Mouse (Mus musculus): ENCODE measurements around the gene Tekt1. TPM values are rescaled to one million over a fixed set of nuclear protein-coding genes. Genes with fewer than 3 reads are reported as not detected.

Gene Tekt1
- total and polyA plus RNA-seq, 3 experiments: not detected

DNA sequence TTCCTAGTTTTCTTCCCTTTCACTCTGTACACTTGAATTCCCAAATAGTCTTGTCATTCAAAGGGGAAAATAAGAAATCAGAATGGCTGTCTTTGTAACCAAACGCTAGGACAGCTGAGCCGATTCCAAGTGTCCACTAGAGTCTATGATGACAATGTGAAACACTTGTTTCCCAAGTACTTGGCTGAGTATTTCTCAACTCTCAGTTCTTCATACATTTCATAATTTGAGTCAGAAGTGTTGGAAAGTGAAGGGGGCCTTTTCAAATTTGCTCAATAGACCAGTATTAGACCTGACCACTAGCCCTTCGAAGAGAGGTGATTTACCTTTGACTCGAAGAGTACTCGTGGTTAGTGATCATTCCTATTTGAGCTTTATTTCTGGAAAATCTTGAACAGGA lies 2.3 kb upstream of the Tekt1 start:
- no peak for TF ChIP-seq CTCF (IDR thresholded peaks at IDR 0.05; ENCODE audit: low read depth, low read length)
- TF ChIP-seq GATA1 (IDR thresholded peaks at IDR 0.05; ENCODE audit: borderline replicate concordance, low read length): no peak
- TF ChIP-seq TAL1 (conservative IDR thresholded peaks at IDR 0.05; ENCODE audit: low read depth, low read length): no peak
- no peak for TF ChIP-seq GATA2 (IDR thresholded peaks at IDR 0.05; ENCODE audit: borderline replicate concordance, low read depth, low read length)
- no peak for TF ChIP-seq POLR2AphosphoS5 (IDR thresholded peaks at IDR 0.05; ENCODE audit: insufficient replicate concordance, low read depth, low read length)
- no peaks in the 10 kb centered on the region for H3K9me3 ChIP-seq (replicated peaks)
- ATAC-seq (ENCODE audit: extremely low read depth, insufficient number of reproducible peaks, low FRiP score, poor library complexity, severe bottlenecking) (no peak), DNase-seq (ENCODE audit: low spot score) (no peak)
- H3K4me1 ChIP-seq (ENCODE audit: insufficient read depth, low read depth, low read length): no peaks in the 10 kb centered on the region
- no peak overlapping the region for H3K4me3 ChIP-seq (ENCODE audit: low read depth, low read length)
- no peaks in the 10 kb centered on the region for H3K36me3 ChIP-seq (replicated peaks)
- H3K27me3 ChIP-seq (ENCODE audit: insufficient read depth, low read length): peaks cover 10% of the 10 kb centered on the region

DNA sequence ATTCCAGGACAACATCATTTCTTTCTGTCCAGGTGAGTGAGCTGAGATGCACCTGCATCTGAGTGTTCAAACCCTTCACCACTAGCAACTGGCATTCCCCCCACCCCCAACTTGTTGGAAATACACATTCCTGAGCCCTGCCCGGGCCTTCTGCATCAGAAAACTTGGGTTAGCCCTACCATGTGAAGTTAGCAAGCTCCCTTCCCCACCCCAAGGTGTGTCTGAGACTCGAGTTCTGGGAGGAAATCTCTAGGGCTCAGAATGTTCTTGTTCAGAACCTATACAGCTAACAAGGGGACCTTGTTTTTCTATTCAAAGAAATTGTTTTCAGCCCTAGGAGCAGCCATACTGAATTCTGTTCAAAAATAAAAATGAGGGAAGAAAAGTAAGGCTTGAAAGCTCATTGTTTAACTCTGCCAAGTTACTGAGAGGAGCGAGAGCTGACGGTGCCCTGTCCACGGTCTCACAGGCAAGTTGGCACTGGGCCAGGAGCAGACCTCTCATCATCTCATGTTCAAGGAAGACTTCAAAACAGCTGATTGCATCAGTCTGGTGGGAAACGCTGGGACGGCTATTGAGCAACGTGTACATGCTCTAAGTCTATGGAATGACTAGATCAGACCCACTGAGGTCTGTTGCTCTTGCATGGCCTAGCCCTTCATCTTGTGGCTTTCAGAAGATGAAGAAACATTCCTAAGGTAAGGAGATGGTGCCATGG lies 1.4 kb upstream of the Tekt1 start:
- Histone ChIP-seq H3K4me3 (ENCODE audit: low read depth, low read length) (no peak overlapping the region), H3K27me3 (ENCODE audit: insufficient read depth, low read length) (peaks cover 10% of the 10 kb centered on the region), H3K9me3 (replicated peaks) (no peaks in the 10 kb centered on the region), H3K36me3 (replicated peaks) (no peaks in the 10 kb centered on the region), H3K4me1 (ENCODE audit: insufficient read depth, low read depth, low read length) (no peaks in the 10 kb centered on the region)
- TF ChIP-seq TAL1 (conservative IDR thresholded peaks at IDR 0.05; ENCODE audit: low read depth, low read length) (no peak), GATA2 (IDR thresholded peaks at IDR 0.05; ENCODE audit: borderline replicate concordance, low read depth, low read length) (no peak), POLR2AphosphoS5 (IDR thresholded peaks at IDR 0.05; ENCODE audit: insufficient replicate concordance, low read depth, low read length) (no peak), GATA1 (IDR thresholded peaks at IDR 0.05; ENCODE audit: borderline replicate concordance, low read length) (no peak), CTCF (IDR thresholded peaks at IDR 0.05; ENCODE audit: low read depth, low read length) (no peak)
- ATAC-seq (ENCODE audit: extremely low read depth, insufficient number of reproducible peaks, low FRiP score, poor library complexity, severe bottlenecking) (no peak), DNase-seq (ENCODE audit: low spot score) (no peak)

DNA sequence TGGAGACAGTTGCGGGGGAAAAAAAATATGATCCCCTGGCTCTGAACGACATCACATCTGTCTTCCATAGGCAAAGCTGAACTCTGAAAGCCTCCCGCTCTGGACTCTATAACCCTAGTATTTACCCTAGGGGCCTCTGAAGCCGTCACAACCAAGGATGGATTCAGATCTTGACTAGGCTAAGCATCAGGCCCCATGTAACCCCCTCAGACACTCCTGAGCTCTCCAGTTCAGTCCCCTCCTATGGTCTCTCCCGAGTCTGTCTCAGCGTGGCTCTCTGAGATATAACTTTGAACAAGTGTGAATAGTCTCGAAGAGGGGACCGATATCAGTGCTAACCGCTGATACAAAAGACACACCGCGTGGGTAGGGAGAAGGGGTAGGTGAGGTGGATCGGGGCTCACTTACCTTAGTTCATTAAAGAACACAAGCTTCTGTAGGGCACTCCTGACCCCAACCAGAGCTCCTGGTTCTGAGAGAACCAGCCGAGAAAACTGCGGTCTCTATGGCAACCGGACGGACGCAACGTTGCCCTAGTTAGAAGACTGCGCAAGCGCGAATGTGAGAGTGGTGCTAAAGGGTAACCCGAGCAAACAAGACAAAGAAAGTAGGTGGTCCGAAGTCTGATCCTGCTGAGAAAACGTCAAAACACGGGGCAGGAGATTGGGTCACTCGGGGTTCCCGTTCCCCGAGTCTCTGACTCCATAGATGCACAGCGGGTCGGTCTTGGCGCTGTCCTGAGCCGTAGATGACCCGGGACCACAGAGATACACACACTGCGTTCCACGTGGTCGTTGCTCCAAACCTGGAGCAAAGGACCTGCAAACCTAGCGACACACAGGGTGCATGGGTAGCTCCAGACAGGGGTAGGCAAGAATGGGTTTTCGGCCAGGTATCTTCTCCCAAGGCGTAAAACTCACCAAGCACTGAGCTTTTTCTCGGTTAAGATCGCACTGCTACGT lies 576 bp downstream of the Tekt1 start:
- Histone ChIP-seq H3K9me3 (replicated peaks) (no peaks in the 10 kb centered on the region), H3K4me1 (ENCODE audit: insufficient read depth, low read depth, low read length) (no peaks in the 10 kb centered on the region), H3K4me3 (ENCODE audit: low read depth, low read length) (no peak overlapping the region), H3K36me3 (replicated peaks) (no peaks in the 10 kb centered on the region), H3K27me3 (ENCODE audit: insufficient read depth, low read length) (peaks cover 5% of the 10 kb centered on the region)
- TF ChIP-seq TAL1 (conservative IDR thresholded peaks at IDR 0.05; ENCODE audit: low read depth, low read length) (no peak), POLR2AphosphoS5 (IDR thresholded peaks at IDR 0.05; ENCODE audit: insufficient replicate concordance, low read depth, low read length) (no peak), GATA1 (IDR thresholded peaks at IDR 0.05; ENCODE audit: borderline replicate concordance, low read length) (no peak), GATA2 (IDR thresholded peaks at IDR 0.05; ENCODE audit: borderline replicate concordance, low read depth, low read length) (no peak), CTCF (IDR thresholded peaks at IDR 0.05; ENCODE audit: low read depth, low read length) (no peak)
- no peak for DNase-seq (ENCODE audit: low spot score)
- ATAC-seq (ENCODE audit: extremely low read depth, insufficient number of reproducible peaks, low FRiP score, poor library complexity, severe bottlenecking): no peak

DNA sequence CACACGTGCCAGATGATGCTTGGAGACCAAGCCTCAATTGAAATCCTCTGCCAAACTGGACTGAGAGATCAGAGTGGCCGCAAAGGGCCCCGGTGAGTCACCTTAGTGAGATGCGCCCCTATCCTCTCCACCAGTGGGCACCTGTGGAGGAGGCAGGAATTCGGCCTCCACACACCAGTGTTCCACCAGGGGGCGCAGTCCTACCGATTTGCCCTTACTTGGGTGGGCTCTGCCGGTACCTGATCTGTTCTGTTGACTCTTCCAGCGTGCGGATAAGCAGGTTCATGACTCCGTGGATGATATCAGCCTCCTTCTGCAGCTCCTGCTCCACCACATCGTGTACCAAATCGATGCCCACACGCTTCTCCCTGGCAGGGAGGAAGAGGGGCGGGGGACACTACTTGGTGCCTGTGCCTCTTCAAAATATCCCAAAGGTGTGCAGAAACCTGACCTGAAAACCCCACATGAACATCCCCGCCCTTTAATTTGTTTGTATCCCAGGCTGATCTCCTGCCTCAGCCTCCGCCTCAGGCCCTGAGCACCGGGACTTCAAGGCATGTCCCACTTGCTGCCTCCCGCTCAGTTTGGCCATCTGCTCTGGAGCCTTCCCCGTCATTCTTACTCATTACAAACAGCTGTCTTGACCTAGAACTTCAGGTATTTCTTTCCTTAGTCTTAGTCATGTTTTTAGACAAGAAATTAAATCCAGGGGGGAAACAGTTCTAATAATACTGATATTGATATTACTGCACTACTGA lies 7.1 kb downstream of the Tekt1 start:
- Histone ChIP-seq H3K4me3 (ENCODE audit: low read depth, low read length) (no peak overlapping the region), H3K27me3 (ENCODE audit: insufficient read depth, low read length) (peaks cover 17% of the 10 kb centered on the region), H3K9me3 (replicated peaks) (no peaks in the 10 kb centered on the region), H3K4me1 (ENCODE audit: insufficient read depth, low read depth, low read length) (peaks cover 5% of the 10 kb centered on the region), H3K36me3 (replicated peaks) (no peaks in the 10 kb centered on the region)
- TF ChIP-seq GATA2 (IDR thresholded peaks at IDR 0.05; ENCODE audit: borderline replicate concordance, low read depth, low read length) (no peak), GATA1 (IDR thresholded peaks at IDR 0.05; ENCODE audit: borderline replicate concordance, low read length) (no peak), CTCF (IDR thresholded peaks at IDR 0.05; ENCODE audit: low read depth, low read length) (peak; percentile 80), POLR2AphosphoS5 (IDR thresholded peaks at IDR 0.05; ENCODE audit: insufficient replicate concordance, low read depth, low read length) (no peak), TAL1 (conservative IDR thresholded peaks at IDR 0.05; ENCODE audit: low read depth, low read length) (no peak)
- ATAC-seq (ENCODE audit: extremely low read depth, insufficient number of reproducible peaks, low FRiP score, poor library complexity, severe bottlenecking) (no peak), DNase-seq (ENCODE audit: low spot score) (peak; percentile 56)

DNA sequence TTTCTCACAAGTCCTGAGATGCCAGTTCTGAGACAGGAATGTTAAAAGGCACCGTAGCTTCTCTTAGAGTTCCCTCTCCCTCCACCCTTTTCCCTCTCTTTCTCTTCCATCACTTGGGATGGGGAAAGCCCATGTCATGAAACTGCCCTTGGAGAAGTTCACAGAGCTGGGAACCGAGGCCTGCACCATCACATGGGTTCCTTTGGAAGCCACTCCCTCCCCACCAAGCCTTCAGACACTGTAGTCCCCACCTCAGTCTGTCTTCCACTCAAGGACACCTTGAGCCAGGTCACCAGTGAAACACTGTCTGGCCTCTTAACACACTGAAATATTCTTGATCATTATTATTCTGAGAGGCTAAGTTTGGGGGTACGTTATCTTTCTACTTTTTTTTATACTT lies 9.1 kb downstream of the Tekt1 start:
- ATAC-seq (ENCODE audit: extremely low read depth, insufficient number of reproducible peaks, low FRiP score, poor library complexity, severe bottlenecking) (no peak), DNase-seq (ENCODE audit: low spot score) (no peak)
- H3K36me3 ChIP-seq (replicated peaks): no peaks in the 10 kb centered on the region
- TF ChIP-seq GATA1 (IDR thresholded peaks at IDR 0.05; ENCODE audit: borderline replicate concordance, low read length) (no peak), TAL1 (conservative IDR thresholded peaks at IDR 0.05; ENCODE audit: low read depth, low read length) (no peak), CTCF (IDR thresholded peaks at IDR 0.05; ENCODE audit: low read depth, low read length) (no peak), GATA2 (IDR thresholded peaks at IDR 0.05; ENCODE audit: borderline replicate concordance, low read depth, low read length) (no peak), POLR2AphosphoS5 (IDR thresholded peaks at IDR 0.05; ENCODE audit: insufficient replicate concordance, low read depth, low read length) (no peak)
- no peaks in the 10 kb centered on the region for H3K9me3 ChIP-seq (replicated peaks)
- H3K27me3 ChIP-seq (ENCODE audit: insufficient read depth, low read length): peaks cover 21% of the 10 kb centered on the region
- no peak overlapping the region for H3K4me3 ChIP-seq (ENCODE audit: low read depth, low read length)
- peaks cover 5% of the 10 kb centered on the region for H3K4me1 ChIP-seq (ENCODE audit: insufficient read depth, low read depth, low read length)

Data from G1E (cell line).